Mouse (Mus musculus): ENCODE data around the gene Bag3.

DNA sequence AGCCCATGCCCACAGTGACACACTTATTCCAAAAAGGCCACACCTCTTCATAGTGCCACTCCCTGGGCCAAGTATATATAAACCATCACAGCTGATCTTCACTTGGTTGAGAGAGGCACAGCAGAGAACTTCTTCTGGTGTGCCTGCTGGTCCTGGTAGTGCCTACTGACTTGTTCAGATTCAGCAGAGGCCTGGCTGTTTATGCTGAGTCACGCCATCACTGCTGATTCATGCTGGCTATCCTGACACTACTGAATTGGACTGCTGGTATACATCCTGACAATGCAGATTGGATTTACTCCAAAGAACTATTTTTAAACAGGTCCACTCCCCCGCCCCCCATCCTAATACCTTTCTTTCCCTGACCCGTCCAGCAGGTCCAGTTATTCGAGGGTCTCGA is 28.9 kb upstream of the Bag3 start:
- TF ChIP-seq POLR2A (IDR thresholded peaks at IDR 0.05; ENCODE audit: borderline replicate concordance, low read depth, low read length) (no peak), CTCF (IDR thresholded peaks at IDR 0.05; ENCODE audit: low read depth, low read length) (no peak)

All from bone marrow macrophage, adult 2 months (primary cell).